Mouse (Mus musculus): ENCODE measurements around the gene Slc22a22. TPM values are rescaled to one million over a fixed set of nuclear protein-coding genes. Genes with fewer than 3 reads are reported as not detected.

Slc22a22 gene
- polyA plus RNA-seq, 1 experiment from 2014 or later, result 4.8 TPM

- Histone ChIP-seq H3K9me3 (ENCODE audit: low read length) (no peaks in the 10 kb centered on the region), H3K4me1 (ENCODE audit: insufficient read depth, low read length) (no peaks in the 10 kb centered on the region), H3K4me2 (replicated peaks; ENCODE audit: low read depth, low read length) (no peak overlapping the region), H3K27ac (ENCODE audit: low read length) (no peak overlapping the region), H3K4me3 (ENCODE audit: low read length) (no peak overlapping the region), H3K9ac (replicated peaks; ENCODE audit: low read length) (no peak overlapping the region), H3K27me3 (ENCODE audit: insufficient read depth, low read length) (no peaks in the 10 kb centered on the region), H3K36me3 (ENCODE audit: insufficient read depth, low read length) (no peaks in the 10 kb centered on the region)
- no peak for ATAC-seq (ENCODE audit: low FRiP score, low TSS enrichment)
- WGBS, result 83% methylated on average over 4 of the region's 4 CpGs
These were observed 83.4 kb downstream of the Slc22a22 start for GRCm38 (mm10) chr15:57394053-57394452.

GRCm38 (mm10) chr15:57380381-57380780 lies 97.0 kb downstream of the Slc22a22 start:
- H3K4me1 ChIP-seq (ENCODE audit: insufficient read depth, low read length), result no peaks in the 10 kb centered on the region
- ATAC-seq (ENCODE audit: low FRiP score, low TSS enrichment), result no peak
- no peak overlapping the region for H3K4me3 ChIP-seq (ENCODE audit: low read length)
- 77% methylated on average over 7 of the region's 7 CpGs for WGBS
- H3K9me3 ChIP-seq (ENCODE audit: low read length), result no peaks in the 10 kb centered on the region
- no peaks in the 10 kb centered on the region for H3K27me3 ChIP-seq (ENCODE audit: insufficient read depth, low read length)
- H3K9ac ChIP-seq (replicated peaks; ENCODE audit: low read length), result no peak overlapping the region
- H3K4me2 ChIP-seq (replicated peaks; ENCODE audit: low read depth, low read length), result no peak overlapping the region
- no peak overlapping the region for H3K27ac ChIP-seq (ENCODE audit: low read length)
- no peaks in the 10 kb centered on the region for H3K36me3 ChIP-seq (ENCODE audit: insufficient read depth, low read length)

DNA sequence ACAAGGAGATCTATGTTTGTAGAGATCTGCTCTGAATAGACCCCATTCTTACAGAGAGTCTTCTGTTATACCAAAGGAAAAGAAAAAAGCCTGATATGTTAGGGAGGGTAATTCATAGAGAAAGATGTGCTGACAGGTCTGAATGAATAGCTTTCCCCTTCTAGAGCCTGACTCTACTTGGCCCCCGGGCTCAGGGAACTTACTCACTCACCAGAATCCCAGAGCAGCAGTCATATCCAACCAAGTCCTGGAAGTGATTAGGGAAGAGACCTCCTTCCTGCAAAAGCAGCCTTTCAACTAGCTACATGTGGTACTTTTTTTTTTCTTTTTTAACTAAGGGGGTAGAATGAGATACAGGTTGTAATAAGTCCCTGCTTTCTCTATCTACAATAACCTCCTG lies 111.0 kb downstream of the Slc22a22 start:
- H3K4me1 ChIP-seq (ENCODE audit: insufficient read depth, low read length), result no peaks in the 10 kb centered on the region
- H3K27me3 ChIP-seq (ENCODE audit: insufficient read depth, low read length), result no peaks in the 10 kb centered on the region
- 78% methylated on average over 1 of the region's 1 CpGs for WGBS

GRCm38 (mm10) chr15:57355278-57355677 lies 122.1 kb downstream of the Slc22a22 start:
- Histone ChIP-seq H3K27ac (ENCODE audit: low read length) (no peak overlapping the region), H3K27me3 (ENCODE audit: insufficient read depth, low read length) (no peaks in the 10 kb centered on the region), H3K36me3 (ENCODE audit: insufficient read depth, low read length) (no peaks in the 10 kb centered on the region), H3K9me3 (ENCODE audit: low read length) (no peaks in the 10 kb centered on the region), H3K4me3 (ENCODE audit: low read length) (no peak overlapping the region), H3K4me1 (ENCODE audit: insufficient read depth, low read length) (no peaks in the 10 kb centered on the region), H3K9ac (replicated peaks; ENCODE audit: low read length) (no peak overlapping the region), H3K4me2 (replicated peaks; ENCODE audit: low read depth, low read length) (no peak overlapping the region)
- no peak for ATAC-seq (ENCODE audit: low FRiP score, low TSS enrichment)
- WGBS, result 60% methylated on average over 4 of the region's 4 CpGs

More for the DNA sequence above, 111.0 kb downstream of the Slc22a22 start:
- Histone ChIP-seq H3K4me3 (ENCODE audit: low read length) (no peak overlapping the region), H3K4me2 (replicated peaks; ENCODE audit: low read depth, low read length) (no peak overlapping the region), H3K27ac (ENCODE audit: low read length) (no peak overlapping the region), H3K36me3 (ENCODE audit: insufficient read depth, low read length) (no peaks in the 10 kb centered on the region), H3K9me3 (ENCODE audit: low read length) (no peaks in the 10 kb centered on the region), H3K9ac (replicated peaks; ENCODE audit: low read length) (no peak overlapping the region)
- ATAC-seq (ENCODE audit: low FRiP score, low TSS enrichment), result no peak

- 55% methylated on average over 3 of the region's 3 CpGs for WGBS
- ATAC-seq (ENCODE audit: low FRiP score, low TSS enrichment), result no peak
- Histone ChIP-seq H3K36me3 (ENCODE audit: insufficient read depth, low read length) (no peaks in the 10 kb centered on the region), H3K9ac (replicated peaks; ENCODE audit: low read length) (no peak overlapping the region), H3K27ac (ENCODE audit: low read length) (no peak overlapping the region), H3K9me3 (ENCODE audit: low read length) (no peaks in the 10 kb centered on the region), H3K4me3 (ENCODE audit: low read length) (no peak overlapping the region), H3K4me2 (replicated peaks; ENCODE audit: low read depth, low read length) (no peak overlapping the region), H3K4me1 (ENCODE audit: insufficient read depth, low read length) (no peaks in the 10 kb centered on the region), H3K27me3 (ENCODE audit: insufficient read depth, low read length) (no peaks in the 10 kb centered on the region)
These were observed 136.9 kb downstream of the Slc22a22 start for GRCm38 (mm10) chr15:57340499-57340898.

GRCm38 (mm10) chr15:57331326-57331725 lies 146.1 kb downstream of the Slc22a22 start:
- H3K9ac ChIP-seq (replicated peaks; ENCODE audit: low read length), result no peak overlapping the region
- H3K36me3 ChIP-seq (ENCODE audit: insufficient read depth, low read length), result no peaks in the 10 kb centered on the region
- no peak overlapping the region for H3K4me2 ChIP-seq (replicated peaks; ENCODE audit: low read depth, low read length)
- no peaks in the 10 kb centered on the region for H3K9me3 ChIP-seq (ENCODE audit: low read length)
- no peaks in the 10 kb centered on the region for H3K27me3 ChIP-seq (ENCODE audit: insufficient read depth, low read length)
- 88% methylated on average over 2 of the region's 2 CpGs for WGBS
- no peak for ATAC-seq (ENCODE audit: low FRiP score, low TSS enrichment)
- H3K27ac ChIP-seq (ENCODE audit: low read length), result no peak overlapping the region
- no peak overlapping the region for H3K4me3 ChIP-seq (ENCODE audit: low read length)
- no peaks in the 10 kb centered on the region for H3K4me1 ChIP-seq (ENCODE audit: insufficient read depth, low read length)

DNA sequence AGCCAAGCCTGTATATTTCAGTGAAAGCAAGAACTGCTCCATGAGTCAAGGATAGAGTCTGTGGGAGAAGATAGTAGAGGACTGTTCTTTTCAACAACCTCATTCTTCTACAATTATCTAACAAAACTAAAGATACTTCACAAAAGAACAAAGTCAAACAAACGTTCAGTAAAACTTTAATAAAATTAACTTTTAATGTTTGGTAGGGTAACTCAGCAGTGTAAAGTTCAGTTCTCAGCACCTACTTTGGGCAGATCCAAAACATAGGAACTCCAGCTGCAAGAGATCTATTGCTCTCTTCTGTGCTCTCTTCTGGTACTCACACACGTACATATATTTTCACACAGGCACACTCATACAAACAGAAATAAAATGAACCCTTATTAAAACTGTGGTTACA lies 159.4 kb downstream of the Slc22a22 start:
- Histone ChIP-seq H3K9ac (replicated peaks; ENCODE audit: low read length) (no peak overlapping the region), H3K4me2 (replicated peaks; ENCODE audit: low read depth, low read length) (no peak overlapping the region), H3K36me3 (ENCODE audit: insufficient read depth, low read length) (no peaks in the 10 kb centered on the region), H3K27me3 (ENCODE audit: insufficient read depth, low read length) (no peaks in the 10 kb centered on the region), H3K4me1 (ENCODE audit: insufficient read depth, low read length) (no peaks in the 10 kb centered on the region), H3K27ac (ENCODE audit: low read length) (no peak overlapping the region), H3K4me3 (ENCODE audit: low read length) (no peak overlapping the region), H3K9me3 (ENCODE audit: low read length) (0 out of 2 replicates have a peak, but pooled peaks cover 2% of the 10 kb centered on the region)
- ATAC-seq (ENCODE audit: low FRiP score, low TSS enrichment), result no peak
- 88% methylated on average over 2 of the region's 2 CpGs for WGBS

GRCm38 (mm10) chr15:57316486-57316885 lies 160.9 kb downstream of the Slc22a22 start:
- H3K4me2 ChIP-seq (replicated peaks; ENCODE audit: low read depth, low read length), result no peak overlapping the region
- ATAC-seq (ENCODE audit: low FRiP score, low TSS enrichment), result no peak
- H3K4me1 ChIP-seq (ENCODE audit: insufficient read depth, low read length), result no peaks in the 10 kb centered on the region
- no peak overlapping the region for H3K4me3 ChIP-seq (ENCODE audit: low read length)
- 0 out of 2 replicates have a peak, but pooled peaks cover 2% of the 10 kb centered on the region for H3K9me3 ChIP-seq (ENCODE audit: low read length)
- no peaks in the 10 kb centered on the region for H3K36me3 ChIP-seq (ENCODE audit: insufficient read depth, low read length)
- H3K9ac ChIP-seq (replicated peaks; ENCODE audit: low read length), result no peak overlapping the region
- H3K27me3 ChIP-seq (ENCODE audit: insufficient read depth, low read length), result no peaks in the 10 kb centered on the region
- H3K27ac ChIP-seq (ENCODE audit: low read length), result no peak overlapping the region
- WGBS, result 87% methylated on average over 2 of the region's 2 CpGs

GRCm38 (mm10) chr15:57302710-57303109 lies 174.7 kb downstream of the Slc22a22 start:
- 72% methylated on average over 1 of the region's 1 CpGs for WGBS
- ATAC-seq (ENCODE audit: low FRiP score, low TSS enrichment), result no peak
- Histone ChIP-seq H3K4me1 (ENCODE audit: insufficient read depth, low read length) (no peaks in the 10 kb centered on the region), H3K9ac (replicated peaks; ENCODE audit: low read length) (no peak overlapping the region), H3K27me3 (ENCODE audit: insufficient read depth, low read length) (no peaks in the 10 kb centered on the region), H3K4me3 (ENCODE audit: low read length) (no peak overlapping the region), H3K4me2 (replicated peaks; ENCODE audit: low read depth, low read length) (no peak overlapping the region), H3K9me3 (ENCODE audit: low read length) (no peaks in the 10 kb centered on the region), H3K27ac (ENCODE audit: low read length) (no peak overlapping the region), H3K36me3 (ENCODE audit: insufficient read depth, low read length) (no peaks in the 10 kb centered on the region)

- Histone ChIP-seq H3K9me3 (ENCODE audit: low read length) (no peaks in the 10 kb centered on the region), H3K27me3 (ENCODE audit: insufficient read depth, low read length) (no peaks in the 10 kb centered on the region), H3K36me3 (ENCODE audit: insufficient read depth, low read length) (no peaks in the 10 kb centered on the region), H3K9ac (replicated peaks; ENCODE audit: low read length) (no peak overlapping the region), H3K4me2 (replicated peaks; ENCODE audit: low read depth, low read length) (no peak overlapping the region), H3K4me1 (ENCODE audit: insufficient read depth, low read length) (no peaks in the 10 kb centered on the region), H3K4me3 (ENCODE audit: low read length) (no peak overlapping the region), H3K27ac (ENCODE audit: low read length) (no peak overlapping the region)
- WGBS, result 51% methylated on average over 1 of the region's 1 CpGs
- ATAC-seq (ENCODE audit: low FRiP score, low TSS enrichment), result no peak
These were observed 198.9 kb downstream of the Slc22a22 start for GRCm38 (mm10) chr15:57278505-57278904.

- Histone ChIP-seq H3K4me2 (replicated peaks; ENCODE audit: low read depth, low read length) (no peak overlapping the region), H3K4me1 (ENCODE audit: insufficient read depth, low read length) (no peaks in the 10 kb centered on the region), H3K9me3 (ENCODE audit: low read length) (no peaks in the 10 kb centered on the region), H3K27me3 (ENCODE audit: insufficient read depth, low read length) (no peaks in the 10 kb centered on the region), H3K36me3 (ENCODE audit: insufficient read depth, low read length) (no peaks in the 10 kb centered on the region), H3K27ac (ENCODE audit: low read length) (no peak overlapping the region), H3K4me3 (ENCODE audit: low read length) (no peak overlapping the region), H3K9ac (replicated peaks; ENCODE audit: low read length) (no peak overlapping the region)
- no peak for ATAC-seq (ENCODE audit: low FRiP score, low TSS enrichment)
These were observed 201.0 kb downstream of the Slc22a22 start for GRCm38 (mm10) chr15:57276411-57276810.

Data from kidney, embryonic 16.5 days (tissue).